Comparison of ENCODE assay signal across 9 mouse cellular contexts in genomic region chr2:70558843-70559451, GRCm38 (mm10). TPM values are rescaled to one million over a fixed set of nuclear protein-coding genes. Genes with fewer than 3 reads are reported as not detected.
DNase-seq lines count a peak whose midpoint lies in the region; ATAC-seq and TF ChIP-seq lines count a peak whose summit lies in the region.
"Had no signal": no experiment of that assay in that cellular context is flagged by ENCODE, and none has a peak within 500 bp of the region (broad histone marks: within the 10 kb centered on the region; RNA-seq: fewer than 3 reads in every experiment).

No protein-coding gene starts in this region.

- peak; percentile 50 to 91 for DNase-seq in adrenal gland, adult (ENCODE audit: inconsistent age in 2 of 2, low spot score in 1 of 2)
- DNase-seq in adrenal gland, postnatal 4 days (ENCODE audit: low spot score in 2 of 2), result no peak
- DNase-seq in spleen, adult 12 weeks (ENCODE audit: low spot score), result peak; percentile 15
- DNase-seq in spleen, postnatal 14 days (ENCODE audit: low spot score in 2 of 2), result no peak
- no peak for DNase-seq in testis, postnatal 14 days (ENCODE audit: low spot score)
- no peak for DNase-seq in retina, postnatal 1 day
- DNase-seq in lung, adult 2 months, result no peak

- 6% methylated on average over 24 of the region's 24 CpGs for WGBS in lung, adult 2 months

- no peak overlapping the region for H3K4me3 ChIP-seq in lung, adult 2 months (replicated peaks; ENCODE audit: extremely low read depth, low read depth, low read length)

- H3K4me1 ChIP-seq in lung, adult 2 months (ENCODE audit: control insufficient read depth, insufficient read depth, low read length), result no peaks in the 10 kb centered on the region

- TF ChIP-seq CTCF in lung, adult 2 months (IDR thresholded peaks at IDR 0.05; ENCODE audit: insufficient read depth, low read length), result no peak

- peak; percentile 50 for ATAC-seq in inflammation-experienced regulatory T-cells, adult 6 months

- no peak for TF ChIP-seq POLR2A in lung, adult 2 months (IDR thresholded peaks at IDR 0.05; ENCODE audit: borderline replicate concordance, extremely low read depth, low read depth, low read length)

RNA-seq across cellular contexts. Expression of gene Gad1, which starts 6.1 kb away (rescaled TPM):
- total RNA-seq in adrenal gland, postnatal 4 days (2021), result 1 to 10 TPM; 2.1 to 2.6 TPM
- under 1 TPM in 2 of 3 experiments, not detected in 1; 0.25 to 0.35 TPM for polyA plus RNA-seq in inflammation-experienced regulatory T-cells, adult 6 months (2017; shearing (Covaris generic))
- 0.28 and 0.37 TPM in 2 replicates for polyA plus RNA-seq in lung, adult 2 months (2012; rRNA removed)

RNA-seq across cellular contexts. Expression of gene Erich2, which starts 50.3 kb away (rescaled TPM):
- under 1 TPM; 0.28 to 0.76 TPM for total RNA-seq in adrenal gland, postnatal 4 days (2021)
- polyA plus RNA-seq in inflammation-experienced regulatory T-cells, adult 6 months (2017; shearing (Covaris generic)), result not detected
- polyA plus RNA-seq in lung, adult 2 months (2012; rRNA removed), result 3.5 and 4.4 TPM in 2 replicates
- polyA plus RNA-seq: liver, embryonic 11.5 days had no signal

Comparison
In these comparisons a context has a peak if more than half of its experiments do, and no peak if none do; other contexts are left out.
1. DNase-seq: peak in adrenal gland, adult (2 of 2) and spleen, adult 12 weeks (single experiment); none in adrenal gland, postnatal 4 days (0 of 2), spleen, postnatal 14 days (0 of 2), testis, postnatal 14 days (single experiment), retina, postnatal 1 day (single experiment) and lung, adult 2 months (single experiment).